Mouse (Mus musculus) right cerebral cortex, postnatal 25 days (tissue): ENCODE data around the gene Spata31d1a.

ENCODE experiments used
- DNase-seq: peaks from one replicate; pipeline ENCODE4 v3.0.0; 2022

Gene Spata31d1a

DNA sequence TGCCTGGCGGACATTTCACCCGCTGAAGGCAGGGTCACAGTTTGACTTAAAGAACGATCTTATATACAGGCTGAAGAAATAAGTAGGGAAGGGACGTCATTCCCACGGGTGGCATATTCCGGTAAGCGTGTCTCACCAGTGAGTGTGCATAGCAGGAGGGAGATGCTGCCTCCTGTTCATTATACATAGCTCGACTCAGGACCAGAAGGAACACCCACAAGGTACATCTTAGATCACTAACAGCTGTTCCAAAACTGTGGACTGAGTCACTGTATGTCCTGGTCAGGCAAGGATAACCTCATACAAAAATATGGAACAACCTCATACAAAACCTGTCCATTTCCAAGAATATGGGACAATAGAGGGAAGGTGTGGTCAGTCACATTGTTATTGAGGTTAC, 11.0 kb downstream of the Spata31d1a start:
- no peak for DNase-seq

DNA sequence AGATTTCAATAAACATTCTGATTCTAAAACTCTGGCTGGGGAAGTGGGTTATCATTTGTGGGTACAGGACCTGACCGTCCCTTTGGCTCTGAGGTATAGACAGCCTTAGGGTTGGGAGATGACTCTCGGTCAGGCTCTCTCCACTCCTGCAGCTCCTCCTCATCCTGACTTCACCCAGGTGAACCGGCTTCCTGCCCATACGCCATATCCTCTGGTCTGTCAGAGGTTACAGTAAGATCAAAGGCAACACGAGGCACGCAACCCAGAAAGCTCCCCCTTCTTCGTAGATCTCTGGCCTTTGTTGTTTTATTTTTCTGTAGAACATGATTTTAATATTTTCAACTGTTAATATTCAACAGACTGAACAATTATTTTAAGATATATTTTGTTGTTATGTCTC, 14.3 kb downstream of the Spata31d1a start:
- DNase-seq: no peak

DNA sequence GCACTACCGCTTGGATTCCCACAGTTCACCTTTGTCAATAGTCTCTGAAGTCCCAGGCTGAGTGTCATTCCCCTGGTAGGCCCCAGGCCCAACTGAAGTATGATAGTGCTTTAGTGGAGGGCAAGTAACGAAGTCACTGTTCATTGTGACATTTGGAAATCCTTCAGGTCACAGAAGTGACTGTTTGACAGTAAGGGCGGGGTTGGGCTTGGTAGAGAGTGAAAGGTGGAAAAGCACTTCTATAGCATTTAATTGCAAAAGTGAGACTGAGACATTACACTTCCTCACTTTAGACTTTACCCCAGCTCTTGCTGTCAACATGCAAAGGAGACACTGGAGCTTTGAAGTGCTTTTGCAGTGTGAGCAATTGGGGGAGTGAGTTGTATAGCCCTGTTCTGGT, 16.1 kb downstream of the Spata31d1a start, which contains the start of gene 4921517D22Rik:
Gene 4921517D22Rik (minus strand): TSS at position 101 of the 400 bp plus-strand sequence.
- DNase-seq: no peak

GRCm38 (mm10) chr13:59691478-59691877, 18.7 kb downstream of the Spata31d1a start:
- no peak for DNase-seq

GRCm38 (mm10) chr13:59690576-59690975, 19.6 kb downstream of the Spata31d1a start:
- no peak for DNase-seq

GRCm38 (mm10) chr13:59689843-59690242, 20.3 kb downstream of the Spata31d1a start:
- no peak for DNase-seq

DNA sequence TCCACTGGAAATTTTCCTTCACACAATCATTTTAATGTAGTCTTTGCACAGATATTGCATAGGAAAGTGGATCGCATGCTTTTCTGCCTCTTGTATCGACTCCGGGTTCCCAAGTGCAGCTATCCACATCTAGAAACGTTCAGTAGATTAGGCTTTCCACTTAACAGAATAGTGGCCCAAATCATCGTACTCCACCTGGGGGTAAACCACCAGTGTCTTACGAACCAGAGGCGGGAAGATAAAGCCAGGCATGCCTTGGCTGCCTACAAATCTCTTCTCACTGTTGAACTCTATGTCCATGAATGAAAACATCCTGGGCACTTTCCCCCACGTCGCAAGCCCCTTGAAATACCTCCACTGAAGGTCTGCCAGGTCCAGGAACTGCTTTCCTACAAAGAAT, 20.8 kb downstream of the Spata31d1a start:
- no peak for DNase-seq

GRCm38 (mm10) chr13:59688338-59688770, 21.8 kb downstream of the Spata31d1a start:
- no peak for DNase-seq

GRCm38 (mm10) chr13:59685236-59685635, 24.9 kb downstream of the Spata31d1a start:
- DNase-seq: no peak

DNA sequence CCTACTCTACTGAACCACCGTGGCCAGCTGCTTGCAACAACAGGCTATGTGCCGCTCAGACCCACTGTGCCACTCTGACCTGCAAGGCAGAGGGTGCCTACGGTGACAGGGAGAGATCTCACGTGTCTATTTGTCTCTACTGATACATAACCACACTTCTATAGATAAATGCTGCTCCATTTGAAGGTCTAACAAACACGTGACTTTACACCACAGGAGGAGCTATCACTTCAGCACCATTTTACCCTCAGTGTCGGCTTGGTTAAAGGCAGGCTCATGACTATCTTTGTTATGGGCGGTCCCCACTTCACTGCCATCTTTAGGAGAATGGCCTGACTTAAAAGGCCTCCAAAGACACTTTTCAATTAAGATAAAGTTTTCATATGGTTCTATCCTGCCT, 27.5 kb downstream of the Spata31d1a start:
- no peak for DNase-seq

DNA sequence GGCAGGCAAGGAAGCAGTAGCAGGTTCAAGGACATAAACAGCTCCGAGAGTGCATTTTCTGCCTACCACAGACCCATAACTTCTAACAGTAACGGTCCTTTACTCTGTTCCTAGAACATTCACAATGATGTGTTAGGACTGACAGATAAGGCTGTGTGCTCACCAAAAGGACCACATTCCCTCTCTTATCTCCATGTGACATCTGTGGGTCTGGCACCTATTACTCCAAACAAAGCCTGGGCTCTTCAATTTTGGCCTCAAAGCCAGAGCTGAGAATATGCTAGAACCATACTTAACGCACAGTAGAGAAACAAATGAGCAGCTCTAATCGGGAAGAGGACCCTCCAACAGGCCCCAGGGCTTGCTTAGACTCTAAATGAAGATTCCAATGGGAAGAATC, 30.2 kb downstream of the Spata31d1a start:
- no peak for DNase-seq

GRCm38 (mm10) chr13:59679306-59679705, 30.8 kb downstream of the Spata31d1a start:
- no peak for DNase-seq

- DNase-seq: no peak
These were observed 33.6 kb downstream of the Spata31d1a start for GRCm38 (mm10) chr13:59676316-59677229.

DNA sequence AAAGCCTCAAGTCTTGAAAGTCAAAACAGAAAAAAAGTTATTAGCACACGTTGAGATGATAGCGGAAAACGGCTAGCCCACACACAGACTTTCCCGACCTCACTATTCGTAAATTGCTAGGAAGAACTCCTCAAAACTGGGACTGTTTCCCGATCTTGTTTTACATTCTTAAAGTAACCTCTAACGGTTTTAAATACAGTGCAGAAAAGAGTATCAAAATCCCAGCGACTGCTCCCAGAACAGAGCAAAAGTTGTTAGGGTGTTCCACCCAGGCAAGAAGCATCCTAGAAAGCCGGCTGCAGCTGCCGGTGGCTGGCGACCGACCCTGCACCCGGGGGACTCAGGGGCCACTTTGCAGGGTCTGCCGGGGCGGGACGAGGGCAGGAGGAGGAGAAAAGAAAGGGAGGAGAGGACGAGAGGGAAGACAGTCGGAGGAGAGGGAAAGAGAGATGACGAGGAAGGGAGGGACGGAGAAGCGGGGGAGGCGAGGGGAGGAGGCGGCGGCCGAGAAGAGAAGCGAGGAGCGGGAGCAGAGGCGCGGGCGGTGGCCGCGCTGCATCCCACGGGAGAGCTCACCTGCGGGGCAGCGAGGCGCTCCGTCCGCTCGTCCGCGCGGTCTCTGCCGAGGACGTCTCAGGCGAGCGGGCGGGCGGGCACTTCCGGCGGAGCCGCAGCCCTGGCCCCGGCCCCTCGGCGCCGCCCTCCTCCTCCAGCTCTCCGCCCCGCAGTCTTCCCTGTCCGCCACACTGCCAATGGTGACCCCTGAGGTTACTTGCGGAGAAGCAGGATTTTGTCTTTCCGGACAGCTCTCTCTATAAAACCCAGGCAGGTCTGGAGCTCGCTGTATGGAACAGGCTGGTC, 34.7 kb downstream of the Spata31d1a start, which contains the start of gene Golm1:
Gene Golm1 (minus strand): TSS at position 661 of the 861 bp plus-strand sequence.
- peak; percentile 51 for DNase-seq

- DNase-seq: no peak
These were observed 35.4 kb downstream of the Spata31d1a start for GRCm38 (mm10) chr13:59674761-59675150.

- DNase-seq: no peak
These were observed 35.9 kb downstream of the Spata31d1a start for GRCm38 (mm10) chr13:59674215-59674614.

DNA sequence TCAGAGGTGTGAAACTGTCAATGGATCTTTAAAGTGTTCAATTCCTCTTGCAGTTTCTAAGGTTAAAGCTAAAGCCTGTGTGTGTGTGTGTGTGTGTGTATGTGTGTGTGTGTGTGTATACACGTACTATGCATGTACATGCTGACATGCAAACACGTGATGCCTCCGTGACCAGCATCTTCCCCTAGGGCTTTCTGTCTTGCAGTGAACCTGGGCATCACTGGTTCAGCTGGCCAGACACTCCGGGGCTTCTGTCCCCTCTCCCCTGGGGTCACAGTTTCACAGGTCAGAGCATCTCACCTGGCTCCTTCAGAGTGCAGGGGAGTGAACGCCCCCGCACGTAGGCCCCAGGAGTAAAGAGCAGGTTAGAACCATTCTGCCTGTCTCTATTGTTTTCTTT, 36.5 kb downstream of the Spata31d1a start:
- no peak for DNase-seq

- DNase-seq: no peak
These were observed 37.9 kb downstream of the Spata31d1a start for GRCm38 (mm10) chr13:59672248-59672647.

GRCm38 (mm10) chr13:59671521-59671920, 38.6 kb downstream of the Spata31d1a start:
- DNase-seq: no peak

DNA sequence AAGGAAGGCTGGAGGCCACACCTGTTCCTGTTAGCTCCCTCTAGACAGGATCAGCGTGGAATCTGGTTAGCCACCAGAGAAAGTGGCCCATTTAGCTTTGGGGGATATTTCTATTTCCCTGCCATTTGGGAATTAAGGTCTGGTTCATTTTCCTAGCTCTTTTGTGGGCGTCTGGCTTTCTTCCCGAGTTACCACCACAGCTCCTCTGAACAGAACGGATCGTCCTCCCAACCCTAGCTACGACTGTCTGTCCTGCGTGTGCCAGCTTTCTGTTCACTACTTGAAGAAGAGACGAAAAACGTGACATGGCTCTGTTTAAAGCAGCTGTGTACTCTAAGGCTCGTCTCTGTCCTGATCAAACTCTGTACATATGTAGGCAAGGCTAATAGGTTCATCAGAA, 40.2 kb downstream of the Spata31d1a start:
- no peak for DNase-seq

- DNase-seq: no peak
These were observed 41.5 kb downstream of the Spata31d1a start for GRCm38 (mm10) chr13:59668501-59669093.

GRCm38 (mm10) chr13:59667763-59668162, 42.4 kb downstream of the Spata31d1a start:
- DNase-seq: no peak
